Mouse (Mus musculus): ENCODE measurements at regions not wholly inside any gene's neighbourhood (a gene's known extent, or its start where the extent isn't known, plus 50 kb on each side); places are given as distances from the start of the nearest gene placed in this dataset.

DNA sequence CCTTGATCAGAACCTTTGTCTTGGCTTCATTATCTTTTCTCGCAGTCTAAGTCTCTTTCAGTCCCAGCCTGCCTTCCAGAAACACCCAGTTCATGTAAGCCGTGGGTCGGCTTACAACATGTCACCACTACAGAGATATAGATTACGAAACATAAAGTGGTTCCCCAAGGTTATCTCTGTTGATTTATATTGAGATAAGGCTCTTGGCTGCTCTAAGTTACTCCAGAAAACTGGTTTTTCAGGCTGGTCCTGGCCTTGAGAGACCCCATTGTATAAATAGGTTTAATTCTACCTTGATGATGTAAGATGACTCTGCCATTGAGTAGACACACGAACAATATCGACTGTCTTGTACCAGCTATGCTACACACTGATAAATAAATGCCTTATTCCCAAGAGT lies 323.8 kb downstream of the Plod2 start:
- no peak for DNase-seq

- peak; percentile 7 for DNase-seq
Observed at GRCm38 (mm10) chr9:92878589-92878988, 336.6 kb downstream of the Plod2 start.

GRCm38 (mm10) chr9:92879812-92880211 lies 337.8 kb downstream of the Plod2 start:
- no peak for DNase-seq

- no peak for DNase-seq
Observed at GRCm38 (mm10) chr9:92882251-92882832, 340.3 kb downstream of the Plod2 start.

GRCm38 (mm10) chr9:92890063-92890462 lies 348.0 kb downstream of the Plod2 start:
- DNase-seq, result no peak

DNA sequence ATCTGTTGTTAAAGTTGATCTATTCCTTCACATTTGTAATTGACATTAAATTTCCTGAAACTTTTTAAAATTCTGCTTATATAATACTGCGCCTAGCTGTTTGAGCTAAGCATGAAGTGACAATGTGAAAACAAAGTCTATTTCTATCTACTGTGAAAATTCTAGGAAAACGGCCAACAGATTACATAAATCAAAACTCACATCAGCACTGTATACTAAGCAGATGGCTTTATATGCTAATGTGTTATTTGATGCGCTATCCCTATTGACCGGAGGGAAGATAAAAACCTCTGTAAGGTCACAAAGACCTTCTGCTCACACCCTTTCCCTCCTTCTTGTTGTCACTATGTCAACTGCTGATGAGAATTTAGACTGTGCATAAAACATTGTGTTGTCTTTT lies 357.7 kb downstream of the Plod2 start:
- DNase-seq, result peak; percentile 1

- no peak for DNase-seq
Observed at GRCm38 (mm10) chr9:92907102-92907501, 365.1 kb downstream of the Plod2 start.

- DNase-seq, result no peak
Observed at GRCm38 (mm10) chr9:92919396-92919795, 377.4 kb downstream of the Plod2 start.

DNA sequence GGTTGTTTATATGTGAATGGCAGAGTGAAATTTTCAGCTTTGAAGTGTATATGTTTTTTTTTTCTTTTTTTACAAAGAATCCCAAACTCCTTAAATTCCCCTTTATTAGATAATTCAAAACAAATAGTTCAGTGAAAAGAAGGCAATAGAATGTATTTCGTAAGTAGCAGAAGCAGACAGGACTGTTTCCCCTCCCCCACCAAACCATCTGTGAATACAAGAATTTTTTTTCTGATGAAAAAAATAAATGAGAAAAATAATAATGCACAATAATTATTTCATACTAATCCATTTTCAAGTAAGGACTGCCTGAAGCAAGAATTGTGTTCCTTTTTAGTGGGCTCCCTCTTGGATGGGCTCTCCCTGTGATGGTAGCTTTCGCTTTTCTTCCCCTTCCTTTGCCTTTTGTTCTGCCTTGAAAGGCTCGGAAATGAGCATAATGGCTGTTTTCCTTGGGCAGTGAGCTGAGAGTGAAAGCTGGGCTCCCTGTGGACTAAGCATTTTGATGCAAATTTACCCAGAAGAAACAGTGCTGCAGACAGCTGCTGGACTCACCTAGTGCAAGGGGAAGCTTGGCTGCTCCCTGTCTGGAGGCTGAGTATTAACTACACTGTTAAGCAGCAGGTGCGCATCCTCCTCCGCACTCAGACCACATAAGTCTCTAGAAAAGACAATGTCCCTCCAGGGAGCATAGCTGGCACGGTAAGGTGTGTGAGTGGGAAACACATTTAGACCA lies 388.4 kb downstream of the Plod2 start:
- DNase-seq, result peak; percentile 10

- DNase-seq, result no peak
Observed at GRCm38 (mm10) chr9:92937802-92938201, 395.8 kb downstream of the Plod2 start.

DNA sequence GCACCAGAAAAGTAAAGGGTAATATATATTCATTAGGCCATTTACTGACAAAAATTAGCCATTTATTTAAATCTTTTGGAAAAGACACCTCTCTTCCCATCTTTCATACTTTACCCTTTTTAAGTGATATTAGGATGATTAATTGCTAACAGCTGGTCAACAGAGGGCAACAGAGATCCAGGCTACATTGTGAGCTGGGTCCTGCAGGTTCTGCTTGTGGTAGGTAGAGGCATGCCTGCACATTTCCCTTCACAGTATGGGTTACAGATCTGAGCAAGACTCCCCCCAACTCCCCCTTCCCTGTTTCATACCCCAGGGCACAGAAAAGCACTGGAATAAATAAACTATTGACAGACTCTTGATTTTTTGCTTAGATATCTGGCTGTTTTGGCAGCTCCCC lies 408.1 kb downstream of the Plod2 start:
- DNase-seq, result peak; percentile 2

GRCm38 (mm10) chr9:92963275-92963674 lies 421.3 kb downstream of the Plod2 start:
- no peak for DNase-seq

GRCm38 (mm10) chr9:92991759-92992158 lies 449.7 kb downstream of the Plod2 start:
- no peak for DNase-seq

DNA sequence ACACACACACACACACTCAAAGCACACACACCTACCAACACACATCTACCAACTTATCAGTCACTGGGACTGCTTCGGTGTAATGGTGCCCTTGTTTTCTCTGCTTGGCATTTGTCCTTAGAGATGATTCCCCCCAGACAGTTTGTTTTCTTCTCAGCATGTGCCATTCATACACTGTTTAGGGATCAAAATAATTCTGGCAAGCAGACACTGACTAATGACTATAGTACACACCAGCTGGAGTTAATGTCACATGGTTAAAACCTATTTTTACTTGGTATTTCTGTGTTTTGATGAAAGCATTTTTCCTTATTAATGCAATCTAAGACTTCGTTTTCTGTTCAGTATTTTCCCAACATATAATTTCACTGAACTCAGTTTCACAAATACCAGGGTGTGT lies 454.1 kb downstream of the Plod2 start:
- no peak for DNase-seq

DNA sequence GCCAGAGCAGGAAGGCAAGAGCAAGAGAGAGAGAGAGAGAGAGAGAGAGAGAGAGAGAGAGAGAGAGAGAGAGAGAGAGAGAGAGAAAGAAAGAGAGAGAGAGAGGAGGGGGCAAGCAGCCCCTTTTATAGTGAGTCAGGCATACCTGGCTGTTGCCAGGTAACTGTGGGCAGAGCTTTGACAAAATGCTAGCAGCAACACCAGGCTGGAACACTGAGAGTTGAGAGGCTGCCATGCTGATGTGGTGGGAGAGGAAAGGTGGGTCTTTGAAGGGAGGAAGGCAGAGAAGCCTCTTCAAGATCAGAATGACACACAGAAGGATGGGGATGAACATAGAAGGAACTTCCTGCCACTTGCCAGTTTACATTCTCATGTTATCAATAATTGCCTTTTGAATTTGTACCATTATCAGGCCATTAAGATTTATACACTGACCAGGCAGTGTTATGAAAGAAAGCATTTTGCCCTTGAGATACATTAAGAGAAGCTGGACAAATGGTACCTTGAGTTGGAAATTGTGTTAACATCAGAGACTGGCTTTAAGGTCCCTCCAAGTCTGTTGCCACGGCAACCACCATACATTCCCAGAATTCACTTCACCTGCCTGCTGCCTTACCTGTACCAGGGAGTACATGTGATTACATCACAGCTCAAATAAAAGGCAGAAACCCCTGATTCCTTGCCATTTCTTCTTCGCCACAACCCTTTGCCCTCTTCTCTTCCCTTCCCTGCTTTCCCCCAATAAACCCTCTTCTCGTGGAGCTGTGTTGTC lies 463.3 kb downstream of the Plod2 start:
- no peak for DNase-seq

DNA sequence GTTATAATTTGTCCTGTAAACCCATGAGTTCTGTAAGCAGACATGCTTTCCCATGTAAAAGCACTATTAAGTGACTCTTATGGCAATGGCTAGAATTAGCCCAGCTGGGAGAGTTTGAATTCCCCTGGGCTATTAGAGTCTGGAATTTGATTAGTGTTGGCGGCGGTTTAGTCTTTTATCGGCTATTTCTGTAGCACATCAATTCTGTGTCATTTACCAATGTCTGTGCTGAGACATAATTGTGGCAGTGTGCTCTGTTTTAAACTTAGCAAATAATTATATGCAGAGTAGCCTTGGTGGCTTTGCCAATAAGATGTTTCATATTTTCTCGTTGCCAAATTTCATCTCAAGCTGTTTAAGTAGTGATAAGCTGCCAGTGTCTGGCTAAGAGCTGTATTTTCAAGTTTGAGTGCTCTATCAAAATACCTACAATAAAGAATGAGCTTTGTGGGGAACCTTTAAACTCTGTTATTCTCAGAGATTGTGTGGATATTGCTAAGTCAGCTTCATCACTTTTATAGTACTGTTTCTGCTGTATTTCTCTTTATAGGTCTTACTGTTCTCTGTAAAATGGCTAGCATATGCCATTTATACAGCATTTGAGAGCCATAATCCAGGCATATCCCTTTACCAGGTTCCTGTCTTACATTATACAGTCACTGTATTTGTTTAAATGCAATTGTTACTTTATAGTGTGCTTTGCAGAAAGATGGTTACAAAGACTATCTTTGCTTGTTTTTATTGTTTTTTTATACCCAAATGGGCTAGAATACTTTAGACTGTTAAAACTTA lies 466.7 kb downstream of the Plod2 start:
- no peak for DNase-seq

GRCm38 (mm10) chr9:93044298-93044912 lies 502.4 kb downstream of the Plod2 start:
- no peak for DNase-seq

DNA sequence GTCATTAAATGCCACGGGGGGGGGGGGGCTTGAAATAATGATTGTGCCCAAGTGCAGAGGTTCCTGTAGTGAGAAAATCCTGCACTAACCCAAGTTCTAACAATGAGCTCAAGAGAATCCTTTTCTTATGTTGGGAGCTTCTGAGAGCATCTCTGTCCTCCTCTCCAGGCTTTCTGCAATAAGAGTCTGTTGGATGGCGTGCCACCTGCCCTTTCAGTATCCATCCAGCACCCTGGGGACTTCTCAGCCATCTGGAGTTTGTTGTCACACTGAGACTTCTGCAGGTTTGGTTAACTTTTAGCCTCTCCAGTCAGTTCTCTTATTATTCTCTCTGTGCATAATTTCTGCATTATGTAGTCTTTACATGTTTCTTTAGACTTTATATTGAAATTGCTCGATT lies 530.1 kb downstream of the Plod2 start:
- DNase-seq, result peak; percentile 6

DNA sequence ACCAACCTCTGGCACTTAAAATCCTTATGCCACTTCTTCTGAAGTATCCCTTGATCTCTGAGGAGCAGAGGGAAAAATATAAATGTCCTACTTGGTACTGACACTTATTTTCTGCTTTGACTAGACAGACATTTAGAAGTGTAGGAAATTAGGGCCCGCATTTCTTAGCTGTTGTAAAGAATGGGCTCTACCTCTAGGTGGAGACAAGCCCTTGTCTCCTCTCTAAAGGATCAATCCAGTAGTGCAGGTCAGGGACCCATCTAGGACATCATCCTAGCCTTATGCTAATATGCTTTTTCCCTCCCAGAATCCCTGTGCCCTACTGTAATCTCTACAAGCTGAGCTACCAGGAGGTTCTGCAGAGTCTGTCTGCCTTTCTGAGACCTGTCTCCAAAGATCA lies 541.1 kb downstream of the Plod2 start:
- no peak for DNase-seq

DNA sequence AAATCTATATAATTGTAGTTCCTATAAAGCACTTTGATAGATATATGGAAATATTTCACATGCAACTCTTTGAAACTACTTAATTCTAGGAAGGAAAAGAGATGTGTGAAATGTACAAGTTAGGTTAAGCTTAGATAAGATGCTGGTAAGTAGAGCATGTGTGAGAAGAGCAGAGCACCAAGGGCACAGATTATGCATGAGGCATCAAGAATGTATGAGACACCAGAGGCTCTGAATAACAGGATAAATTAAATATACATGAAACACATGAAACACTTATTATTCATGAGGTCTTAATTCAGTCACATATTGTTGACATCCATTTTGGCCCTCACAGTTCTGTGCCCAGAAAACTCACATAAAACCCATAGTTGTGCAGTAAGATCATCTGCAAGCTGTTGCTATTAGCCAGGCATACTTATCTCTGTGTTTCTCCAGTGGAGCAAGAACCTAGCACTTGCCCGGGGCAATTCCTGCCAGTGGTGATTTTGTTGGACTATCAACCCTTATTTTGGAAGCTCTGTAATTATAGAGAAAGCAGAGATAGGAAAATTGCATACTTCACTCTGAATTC lies 556.1 kb downstream of the Plod2 start:
- no peak for DNase-seq

- DNase-seq, result no peak
Observed at GRCm38 (mm10) chr9:93130561-93130960, 588.5 kb downstream of the Plod2 start.

GRCm38 (mm10) chr9:93131620-93132200 lies 589.7 kb downstream of the Plod2 start:
- no peak for DNase-seq
